Mouse (Mus musculus) inflammation-experienced regulatory T-cells (primary cell): Measurements from ENCODE around the gene Ccdc88a. TPM values are rescaled to one million over a fixed set of nuclear protein-coding genes. Genes with fewer than 3 reads are reported as not detected.

Source experiments
- polyA plus RNA-seq, 2 experiments: library from polyadenylated mRNA; unstranded; fragments of 100-300 nt; shearing (Covaris generic); gene quantifications; one replicate each; pipeline ENCODE4 v1.2.1; 2017

Ccdc88a gene
- 1 to 10 TPM; 2.5 to 7.5 TPM for polyA plus RNA-seq

GRCm38 (mm10) chr11:29373396-29374273, at the start of gene Ccdc88a:
Gene Ccdc88a (plus strand): TSS chr11:29373658.

GRCm38 (mm10) chr11:29514682-29515412, 141.4 kb downstream of the Ccdc88a start, which contains the start of gene Prorsd1:
Gene Prorsd1 (minus strand): TSS chr11:29515033.

GRCm38 (mm10) chr11:29525988-29526794, 152.7 kb downstream of the Ccdc88a start, which contains the start of gene Mtif2:
Gene Mtif2 (plus strand): TSS chr11:29526408.

GRCm38 (mm10) chr11:29547752-29548503, 174.5 kb downstream of the Ccdc88a start, which contains the start of the genes Clhc1 and Rps27a:
Gene Clhc1 (plus strand): TSS chr11:29547950.
Gene Rps27a (minus strand): TSS chr11:29548109.

Other genes starting within 250 kb of the Ccdc88a start
- gene Pnpt1, start 242.9 kb upstream of the Ccdc88a start, polyA plus RNA-seq: 10 to 100 TPM; 31.6 to 46.3 TPM
- gene Ppp4r3b, start 200.8 kb upstream of the Ccdc88a start, polyA plus RNA-seq: 100 to 1,000 TPM; 146 to 163 TPM
- gene Cfap36, start 126.2 kb upstream of the Ccdc88a start, polyA plus RNA-seq: 10 to 100 TPM; 38.6 to 42.7 TPM
- 10 to 100 TPM; 40.0 to 45.4 TPM for gene Prorsd1, start 141.4 kb downstream of the Ccdc88a start, polyA plus RNA-seq
- gene Mtif2, start 152.8 kb downstream of the Ccdc88a start, polyA plus RNA-seq: 10 to 100 TPM; 51.1 to 54.9 TPM
- 1 to 10 TPM; 1.1 to 1.6 TPM for gene Clhc1, start 174.3 kb downstream of the Ccdc88a start, polyA plus RNA-seq
- 100 to 1,000 TPM; 362 to 381 TPM for gene Rps27a, start 174.5 kb downstream of the Ccdc88a start, polyA plus RNA-seq